Mouse (Mus musculus): ENCODE measurements around the gene Slc5a1.

Slc5a1 gene

GRCm38 (mm10) chr5:33104025-33104481 is at the start of gene Slc5a1:
Slc5a1 (plus strand) TSS chr5:33104219.
- no peak for DNase-seq

GRCm38 (mm10) chr5:33056126-33056765 is 47.8 kb upstream of the Slc5a1 start:
- no peak for DNase-seq

DNA sequence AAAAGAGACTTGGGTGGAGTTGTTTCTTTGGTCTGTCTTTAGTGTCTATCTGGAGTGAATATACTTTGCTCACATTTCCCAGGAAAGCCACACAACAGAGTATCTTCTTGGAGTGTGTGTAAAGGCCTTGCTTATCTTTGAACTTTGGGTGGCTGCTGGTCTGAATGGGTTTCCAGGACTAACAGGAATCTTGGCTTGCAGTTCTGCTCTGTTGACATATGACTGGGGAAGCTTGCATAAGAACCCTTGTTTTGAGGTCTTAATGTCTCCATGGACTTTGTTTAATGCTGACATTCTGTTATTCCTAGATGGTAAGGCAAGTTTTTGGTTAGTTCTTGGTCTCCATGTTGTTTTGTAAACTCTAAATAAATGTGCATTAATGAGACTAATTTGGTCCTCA is 33.9 kb upstream of the Slc5a1 start:
- no peak for DNase-seq

DNA sequence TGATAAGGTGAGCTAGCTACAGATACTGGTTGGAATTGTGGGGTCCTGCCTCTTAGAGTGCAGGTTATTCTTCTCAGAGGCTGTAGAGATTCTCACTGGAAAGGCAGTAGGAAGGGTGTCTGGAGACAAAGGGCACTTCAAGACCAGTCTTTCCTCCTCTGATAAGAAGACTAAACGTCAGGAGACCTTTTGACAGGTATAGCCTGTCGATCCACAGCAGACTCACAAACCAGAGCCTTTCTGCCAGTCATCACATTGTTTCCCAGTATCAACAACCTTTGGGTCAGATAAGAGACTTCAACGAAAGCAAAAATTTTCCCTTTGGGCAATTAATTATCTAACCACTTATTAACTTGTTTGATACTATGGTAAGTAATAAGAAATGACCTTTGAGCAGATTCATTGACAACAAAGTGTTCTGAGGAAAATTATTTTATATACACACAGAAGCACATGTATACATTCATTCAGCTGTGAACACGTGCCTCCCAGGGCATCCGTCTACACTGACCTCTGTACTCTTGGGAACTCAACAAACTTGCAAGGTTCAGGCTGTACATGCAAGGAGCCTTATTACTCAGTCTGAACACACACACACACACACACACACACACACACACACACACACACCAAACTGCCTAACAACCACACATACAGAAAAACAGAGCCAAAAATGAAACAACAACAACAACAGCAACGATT is 27.4 kb upstream of the Slc5a1 start:
- DNase-seq = no peak

DNA sequence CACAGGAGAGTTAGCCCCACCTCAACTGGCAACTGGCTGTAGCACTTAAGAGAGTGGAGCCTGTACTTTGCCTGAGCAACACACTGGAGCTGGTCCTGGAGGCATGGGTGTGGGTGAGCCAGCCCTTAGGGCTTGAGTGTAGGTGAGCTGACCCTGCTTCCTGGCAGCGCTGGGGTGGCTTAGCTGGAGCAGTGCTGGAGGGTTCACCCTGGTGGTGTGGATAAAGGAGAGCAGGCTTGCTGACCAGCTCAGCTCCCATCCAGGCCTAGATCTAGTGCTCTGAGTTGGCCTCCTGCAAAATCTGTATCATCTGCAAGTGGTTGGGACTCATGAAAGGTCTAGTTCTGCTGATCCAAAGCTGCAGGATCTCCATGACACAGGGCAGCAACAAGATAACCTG is 21.1 kb upstream of the Slc5a1 start:
- DNase-seq = no peak

DNA sequence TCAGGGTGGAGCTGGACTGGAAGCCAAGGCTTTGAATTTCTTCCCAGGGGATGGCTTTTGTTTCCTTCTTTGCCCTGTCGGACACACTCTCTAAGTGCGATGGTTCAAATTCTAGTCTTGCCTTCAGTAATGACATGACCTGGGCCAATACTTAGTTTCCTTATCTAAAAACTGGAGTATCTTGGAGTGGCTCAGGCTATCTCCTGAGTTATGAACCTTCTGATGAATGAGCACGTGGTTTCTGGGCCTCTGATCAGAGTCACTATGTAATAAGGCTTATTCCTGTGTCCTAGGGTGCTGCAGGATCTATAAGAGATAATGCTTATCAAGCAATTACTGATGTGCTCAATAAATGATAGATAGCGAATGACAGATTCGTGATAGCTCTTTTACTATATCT is 19.4 kb upstream of the Slc5a1 start:
- DNase-seq = no peak

DNA sequence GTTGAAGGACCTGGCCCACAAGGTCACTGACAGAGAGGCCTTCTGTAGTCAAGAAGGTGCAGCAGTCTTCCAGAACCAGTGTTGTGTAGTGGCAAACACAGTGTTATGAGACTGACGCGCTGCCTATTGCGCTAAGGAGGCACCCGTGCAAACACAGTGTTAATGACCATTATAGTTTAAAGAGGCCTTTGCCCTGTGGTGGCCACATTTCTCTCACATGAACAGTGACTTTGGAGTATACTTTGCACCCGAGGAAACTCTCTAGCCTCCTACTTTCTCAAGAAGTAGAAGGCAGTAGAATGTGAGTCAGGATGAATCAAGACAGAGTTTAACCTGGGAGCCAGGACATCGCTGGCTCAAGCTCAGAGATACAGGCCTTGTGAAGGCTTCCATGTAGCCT is 12.7 kb upstream of the Slc5a1 start:
- DNase-seq = no peak

- no peak for DNase-seq
Observed at GRCm38 (mm10) chr5:33095315-33095714, 8.7 kb upstream of the Slc5a1 start.

GRCm38 (mm10) chr5:33102369-33103055 is 1.5 kb upstream of the Slc5a1 start:
- no peak for DNase-seq

DNA sequence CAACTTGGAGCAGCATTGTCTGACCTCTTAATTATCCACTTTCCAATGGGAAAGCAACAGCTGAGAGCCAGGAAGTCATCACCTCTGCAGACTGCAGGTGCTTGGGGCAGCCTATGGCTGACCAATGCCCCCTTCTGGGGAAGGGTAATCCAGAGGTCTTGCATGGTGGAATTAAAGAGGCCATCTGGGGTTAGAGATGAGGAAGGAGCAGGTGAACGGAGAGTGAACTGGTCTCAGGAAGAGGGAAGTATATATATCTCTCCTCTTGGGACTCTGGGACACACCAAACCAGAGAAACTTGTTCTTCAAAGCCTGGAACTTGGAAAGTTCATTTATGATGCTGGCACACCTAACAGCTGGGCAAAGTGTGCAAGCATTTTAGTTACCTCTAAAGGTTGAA is 857 bp downstream of the Slc5a1 start:
- DNase-seq = no peak

GRCm38 (mm10) chr5:33105660-33106059 is 1.6 kb downstream of the Slc5a1 start:
- DNase-seq = no peak

DNA sequence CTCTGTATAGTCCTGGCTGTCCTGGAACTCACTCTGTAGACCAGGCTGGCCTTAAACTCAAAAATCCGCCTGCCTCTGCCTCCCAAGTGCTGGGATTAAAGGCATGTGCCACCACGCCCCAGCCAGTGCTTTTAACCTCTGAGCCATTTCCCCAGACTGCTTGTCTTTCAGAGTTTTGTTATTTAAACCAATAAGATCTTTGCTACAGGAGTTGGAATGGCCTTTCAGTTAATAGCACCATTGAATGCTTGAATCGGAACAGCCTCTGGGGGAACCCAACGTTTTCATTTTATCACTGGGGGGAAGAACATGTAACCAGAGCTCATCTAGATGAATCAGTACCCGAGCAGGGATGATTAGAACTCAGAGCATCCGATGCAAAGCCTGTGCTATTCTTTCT is 3.0 kb downstream of the Slc5a1 start:
- DNase-seq = no peak

GRCm38 (mm10) chr5:33107778-33108405 is 3.9 kb downstream of the Slc5a1 start:
- no peak for DNase-seq

- no peak for DNase-seq
Observed at GRCm38 (mm10) chr5:33121871-33122315, 17.9 kb downstream of the Slc5a1 start.

DNA sequence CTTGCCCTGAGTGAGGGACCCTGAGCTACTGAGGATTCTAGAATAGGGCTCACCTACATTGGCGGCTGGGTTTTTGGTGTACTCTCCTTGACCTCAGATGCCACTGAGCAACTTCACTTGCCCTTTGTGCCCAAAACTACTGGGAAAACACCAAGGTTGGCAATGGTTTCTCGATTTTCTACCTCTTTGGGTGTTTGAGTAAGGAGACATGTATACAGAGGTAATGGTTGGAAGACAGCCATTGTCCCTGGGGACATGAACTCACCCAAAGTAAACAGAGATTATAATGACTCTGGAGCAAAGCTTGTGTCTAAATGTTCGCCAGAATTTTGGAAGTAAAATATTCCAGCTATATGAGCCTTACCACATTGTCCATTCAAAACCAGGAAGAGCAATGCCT is 19.6 kb downstream of the Slc5a1 start:
- DNase-seq = no peak

- DNase-seq = no peak
Observed at GRCm38 (mm10) chr5:33125318-33125717, 21.3 kb downstream of the Slc5a1 start.

DNA sequence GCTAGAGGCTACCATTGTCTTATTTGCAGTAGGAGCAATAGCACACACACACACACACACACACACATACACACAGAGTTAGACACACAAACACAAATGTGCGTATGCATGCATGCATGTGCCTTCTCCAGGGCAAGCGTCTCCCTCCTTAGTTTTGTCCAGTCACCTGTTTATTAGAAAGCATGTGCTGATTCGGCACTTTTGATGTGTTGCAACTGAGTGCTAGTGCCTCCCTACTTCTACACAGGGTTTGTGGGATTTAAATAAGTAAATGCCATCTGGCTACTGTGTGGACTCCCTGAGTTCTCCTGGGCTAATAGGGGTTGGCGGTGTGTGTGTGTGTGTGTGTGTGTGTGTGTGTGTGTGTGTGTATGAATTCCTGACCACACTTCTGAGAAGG is 30.1 kb downstream of the Slc5a1 start:
- DNase-seq = no peak

DNA sequence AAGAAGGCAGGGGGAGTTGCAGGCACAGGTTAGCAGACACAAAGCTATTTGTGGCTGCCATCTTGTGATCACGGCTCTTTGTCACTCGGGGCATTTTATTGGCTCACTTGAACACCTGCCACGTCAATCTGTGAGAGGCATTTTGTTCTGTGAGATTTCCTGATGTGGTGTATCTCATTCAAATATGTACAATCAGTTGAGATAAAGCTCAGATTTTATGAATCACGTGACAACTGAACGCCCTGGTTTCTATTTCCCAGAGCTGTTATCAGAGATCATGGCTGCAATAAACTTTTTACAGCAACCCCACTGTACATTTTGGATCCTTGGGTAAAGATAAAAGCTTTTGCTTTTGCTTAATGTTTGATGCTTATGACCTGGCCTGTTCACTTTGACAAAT is 31.6 kb downstream of the Slc5a1 start:
- no peak for DNase-seq

DNA sequence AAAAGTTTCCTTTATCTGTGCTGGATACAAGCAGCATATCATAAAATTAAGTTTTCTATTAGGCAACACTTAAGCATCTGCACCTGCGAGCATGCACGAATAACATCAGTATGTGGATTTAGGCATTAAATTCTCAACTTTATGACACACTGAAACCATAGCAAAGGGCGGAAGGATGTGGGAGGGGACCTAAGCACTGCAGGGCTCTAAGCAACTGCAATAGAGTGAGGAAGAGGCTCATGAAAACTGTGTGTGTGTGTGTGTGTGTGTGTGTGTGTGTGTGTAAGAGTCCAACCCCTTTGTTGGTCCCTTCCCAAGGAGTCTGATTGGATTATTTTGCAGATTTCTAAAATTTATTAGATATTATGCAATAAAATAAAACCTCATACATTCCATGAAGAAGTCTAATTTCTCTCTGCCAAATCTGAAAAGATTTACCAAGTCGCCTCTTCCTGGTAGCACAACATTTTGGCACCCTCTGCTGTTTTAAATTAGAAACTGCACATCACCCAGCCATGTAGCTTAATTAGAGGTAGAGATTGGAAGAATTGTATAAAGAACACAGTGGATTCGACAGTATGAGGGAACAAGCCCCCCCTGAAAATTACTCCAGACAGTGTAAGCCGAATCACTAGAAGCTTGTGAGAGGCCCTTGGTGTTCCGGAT is 38.9 kb downstream of the Slc5a1 start:
- DNase-seq = peak; percentile 15

GRCm38 (mm10) chr5:33144025-33144424 is 40.0 kb downstream of the Slc5a1 start:
- no peak for DNase-seq

- no peak for DNase-seq
Observed at GRCm38 (mm10) chr5:33146837-33147236, 42.8 kb downstream of the Slc5a1 start.

DNA sequence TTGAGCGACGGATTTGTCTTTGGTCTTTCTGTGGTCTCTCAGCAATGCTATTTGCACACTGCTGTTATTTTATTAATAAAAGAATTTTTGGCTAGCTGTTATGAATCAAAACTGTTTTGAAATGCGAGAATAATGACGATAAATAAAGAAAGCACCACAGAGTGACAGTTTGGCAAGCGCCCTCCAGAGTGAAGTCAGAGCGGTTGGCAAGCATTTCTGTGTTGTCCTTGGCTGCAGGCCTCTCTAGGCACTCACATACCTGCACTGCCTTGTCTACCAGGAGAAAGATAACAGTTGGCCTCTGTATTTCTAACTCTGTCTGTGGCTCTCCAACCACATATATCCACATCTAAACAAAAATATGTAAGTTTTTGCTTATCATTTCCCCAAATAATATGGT is 43.7 kb downstream of the Slc5a1 start:
- no peak for DNase-seq

- no peak for DNase-seq
Observed at GRCm38 (mm10) chr5:33193567-33193966, 89.5 kb downstream of the Slc5a1 start.

Measured in right cerebral cortex, postnatal 4 days (tissue).